Mouse (Mus musculus) hindbrain, embryonic 11.5 days (tissue): ENCODE data around the gene Serp2. TPM values are rescaled to one million over a fixed set of nuclear protein-coding genes. Genes with fewer than 3 reads are reported as not detected.

ENCODE experiments used
- ATAC-seq: fragments of 200-750 bp; cut with Nextera tagmentation; 2 replicates; pipeline ENCODE4 v1.8.0; 2017; ENCODE audit warnings: mild to moderate bottlenecking, moderate TSS enrichment, moderate library complexity; ENCODE audit not compliant: low FRiP score
- DNase-seq: peaks from one replicate; pipeline ENCODE4 v3.0.0-alpha.2; 2015; ENCODE audit warnings: low spot score
- H3K27ac ChIP-seq: fragments of 300-500 bp; sonication (generic); 2 replicates; pipeline ENCODE4 v1.5.1; 2014; ENCODE audit warnings: mild to moderate bottlenecking, low read depth, low read length
- H3K27me3 ChIP-seq: fragments of 300-500 bp; sonication (generic); 2 replicates; pipeline ENCODE4 v1.6.1; 2014; ENCODE audit warnings: mild to moderate bottlenecking, low read length, moderate library complexity, mixed read lengths; ENCODE audit not compliant: control insufficient read depth, insufficient read depth
- H3K36me3 ChIP-seq: fragments of 300-500 bp; sonication (generic); 2 replicates; pipeline ENCODE4 v1.6.1; 2014; ENCODE audit warnings: mild to moderate bottlenecking, low read length, moderate library complexity, mixed read lengths; ENCODE audit not compliant: control insufficient read depth, insufficient read depth
- H3K4me1 ChIP-seq: fragments of 300-500 bp; sonication (generic); replicated peaks from 2 replicates; pipeline ENCODE4 v1.6.1; 2014; ENCODE audit warnings: low read length, mixed read lengths; ENCODE audit not compliant: control insufficient read depth, insufficient read depth
- H3K4me2 ChIP-seq: fragments of 300-500 bp; sonication (generic); replicated peaks from 2 replicates; pipeline ENCODE4 v1.6.1; 2014; ENCODE audit warnings: mild to moderate bottlenecking, low read depth, low read length
- H3K4me3 ChIP-seq: fragments of 300-500 bp; sonication (generic); 2 replicates; pipeline ENCODE4 v1.5.1; 2014; ENCODE audit warnings: low read depth, low read length
- H3K9ac ChIP-seq: fragments of 300-500 bp; sonication (generic); 2 replicates; pipeline ENCODE4 v1.6.1; 2014; ENCODE audit warnings: low read depth, low read length
- H3K9me3 ChIP-seq: fragments of 300-500 bp; sonication (generic); 2 replicates; pipeline ENCODE4 v1.6.1; 2016; ENCODE audit warnings: low read length; ENCODE audit not compliant: control insufficient read depth
- WGBS: fragments of 180-500 bp; shearing (Covaris S2); extraction: QIAGEN DNeasy Blood & Tissue Kit; methylation state at CpG from one replicate; pipeline ENCODE4 v1.1.7; 2014; 5-methylcytosine and 5-hydroxymethylcytosine counted together
- polyA plus RNA-seq: library from polyadenylated mRNA; unstranded; fragments of >200 nt; fragmentation: Nextera tagmentation; extraction: Ambion mirVana; gene quantifications from 2 replicates; pipeline ENCODE4 v1.2.1, GENCODE M21; 2014

Serp2 gene
- polyA plus RNA-seq: 46.1 TPM in 2 replicates

DNA sequence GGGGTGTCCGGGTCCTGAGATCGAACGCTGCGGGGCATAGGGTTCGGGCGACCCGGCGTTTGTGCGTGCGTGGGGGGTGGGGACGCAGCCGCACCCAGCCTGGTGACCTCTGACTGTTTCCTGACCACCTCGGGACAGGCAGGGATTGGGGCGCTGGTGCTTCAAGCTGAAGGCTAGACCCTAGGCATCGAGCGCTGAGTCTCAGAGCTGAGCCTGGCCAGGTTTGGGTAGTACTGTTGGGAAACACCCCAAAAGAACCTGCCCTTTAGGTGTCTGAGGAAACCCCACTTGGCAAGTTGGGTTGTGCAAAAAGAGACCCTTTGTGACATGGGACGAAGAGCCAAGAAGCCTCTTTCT is at the start of gene Serp2:
TSS of gene Serp2 (minus strand) at position 38 of the 357 bp plus-strand sequence.
- no peaks in the 10 kb centered on the region for H3K4me1 ChIP-seq
- 11% methylated on average over 17 of the region's 17 CpGs for WGBS
- DNase-seq: no peak
- peak within 1 kb of the TSS; percentile 94 for H3K4me2 ChIP-seq
- peak; percentile 62 for ATAC-seq
- peak within 1 kb of the TSS; percentile 63 for H3K27ac ChIP-seq
- H3K36me3 ChIP-seq: no peaks in the 10 kb centered on the region
- H3K4me3 ChIP-seq: peak within 1 kb of the TSS; percentile 68
- no peaks in the 10 kb centered on the region for H3K9me3 ChIP-seq
- H3K9ac ChIP-seq: peak within 1 kb of the TSS; percentile 85
- H3K27me3 ChIP-seq: no peaks in the 10 kb centered on the region

DNA sequence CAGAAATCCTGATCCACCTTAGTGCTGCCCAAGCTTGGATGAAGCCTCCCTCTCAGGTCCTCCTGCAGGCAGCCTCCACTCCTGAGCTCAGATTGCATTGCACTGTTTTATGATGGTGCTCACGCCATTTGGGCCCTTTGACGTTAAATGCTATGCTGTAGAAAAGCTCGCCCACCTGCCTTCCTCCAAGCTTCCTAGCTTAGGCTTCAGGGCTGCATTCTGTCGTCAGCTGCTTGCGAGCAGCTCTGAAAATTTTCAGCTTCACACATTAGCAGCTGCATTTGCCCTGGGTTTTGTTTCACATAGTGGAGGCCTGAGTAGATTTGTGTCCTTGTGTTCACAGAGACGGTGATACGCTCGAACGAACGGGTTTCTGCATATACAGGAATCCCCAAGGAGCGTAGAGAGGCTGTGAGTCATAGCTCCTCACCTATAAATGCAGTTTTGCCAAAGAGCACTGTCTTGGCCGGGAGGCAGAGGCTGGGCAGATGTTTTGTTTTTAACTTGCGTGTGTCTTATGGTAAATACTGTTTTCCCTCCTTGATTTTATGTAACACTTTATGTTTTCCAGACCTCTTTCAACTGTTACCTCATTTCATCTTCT is 49.3 kb upstream of the Serp2 start:
- 71% methylated on average over 13 of the region's 13 CpGs for WGBS
- DNase-seq: no peak

DNA sequence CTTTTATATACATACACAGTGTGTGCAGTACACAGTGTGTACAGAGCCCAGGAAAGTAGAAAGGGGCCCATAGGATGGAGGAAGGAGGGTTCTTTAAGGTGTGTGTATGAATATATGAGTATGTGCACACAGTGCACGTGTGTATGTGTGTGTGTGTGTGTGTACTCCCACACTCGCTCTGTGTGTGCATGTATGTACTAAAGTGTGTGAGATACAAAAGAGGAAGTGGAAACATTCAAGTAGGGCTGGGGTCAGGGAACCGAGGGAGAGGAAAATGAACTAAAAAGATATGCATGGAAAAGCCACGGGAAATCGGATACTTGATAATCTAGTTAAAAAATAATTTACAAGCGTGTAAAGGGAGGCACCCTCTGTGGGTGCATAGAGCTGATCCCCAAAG is 47.3 kb upstream of the Serp2 start:
- Histone ChIP-seq H3K4me3 (no peak overlapping the region), H3K27me3 (no peaks in the 10 kb centered on the region), H3K27ac (no peak overlapping the region), H3K36me3 (no peaks in the 10 kb centered on the region), H3K9ac (no peak overlapping the region), H3K4me2 (no peak overlapping the region), H3K9me3 (no peaks in the 10 kb centered on the region), H3K4me1 (no peaks in the 10 kb centered on the region)
- 92% methylated on average over 6 of the region's 6 CpGs for WGBS
- ATAC-seq: no peak
- DNase-seq: no peak

More for the DNA sequence above, 49.3 kb upstream of the Serp2 start:
- Histone ChIP-seq H3K4me1 (no peaks in the 10 kb centered on the region), H3K9me3 (no peaks in the 10 kb centered on the region), H3K9ac (no peak overlapping the region), H3K36me3 (no peaks in the 10 kb centered on the region), H3K4me2 (no peak overlapping the region), H3K4me3 (no peak overlapping the region), H3K27ac (no peak overlapping the region), H3K27me3 (no peaks in the 10 kb centered on the region)
- ATAC-seq: no peak

DNA sequence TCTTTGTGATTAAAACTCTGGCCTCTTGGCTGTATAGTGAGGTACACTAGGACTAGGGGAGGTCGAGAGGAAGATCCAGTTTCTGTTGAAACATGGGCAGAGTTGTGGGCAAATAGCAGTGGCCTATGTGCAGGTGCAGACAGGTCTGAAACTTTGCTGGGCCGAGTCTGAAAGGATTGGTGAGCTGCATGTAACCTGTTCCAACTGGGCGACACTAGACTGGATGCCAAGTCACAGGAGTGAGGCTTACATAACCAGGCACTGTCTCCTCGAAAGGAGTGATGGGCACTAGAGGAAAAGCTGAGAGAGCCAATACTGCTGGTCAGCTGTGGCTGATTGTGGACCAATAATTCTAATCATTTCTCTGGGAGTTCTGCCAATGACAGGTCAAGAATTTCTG is 45.0 kb upstream of the Serp2 start:
- Histone ChIP-seq H3K4me2 (no peak overlapping the region), H3K9ac (no peak overlapping the region), H3K4me3 (no peak overlapping the region), H3K9me3 (no peaks in the 10 kb centered on the region), H3K36me3 (no peaks in the 10 kb centered on the region), H3K27ac (no peak overlapping the region), H3K4me1 (no peaks in the 10 kb centered on the region; the same call in 1 of the 2 replicates), H3K27me3 (no peaks in the 10 kb centered on the region)
- no peak for ATAC-seq
- 84% methylated on average over 4 of the region's 4 CpGs for WGBS
- no peak for DNase-seq

DNA sequence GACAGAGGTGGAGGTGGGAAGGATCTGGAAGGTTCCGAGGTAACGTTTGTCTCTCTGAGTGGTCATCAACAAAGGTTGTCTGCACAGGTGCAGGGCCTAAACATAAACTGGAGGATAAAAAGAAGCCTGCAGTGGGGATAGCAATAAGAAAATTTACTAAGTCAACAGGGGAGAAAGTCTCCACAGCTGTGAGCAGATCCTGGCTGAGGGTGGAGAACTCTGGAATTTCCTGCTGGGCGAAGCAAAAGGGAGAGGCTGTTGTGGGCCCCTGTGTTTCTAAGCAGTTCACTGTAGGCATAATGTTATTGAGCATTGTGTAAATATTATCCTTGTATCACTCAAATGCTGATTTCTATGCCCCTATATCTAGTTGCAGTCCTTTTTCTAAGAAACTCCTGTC is 43.7 kb upstream of the Serp2 start:
- no peak for ATAC-seq
- WGBS: 83% methylated on average over 3 of the region's 3 CpGs
- Histone ChIP-seq H3K9me3 (no peaks in the 10 kb centered on the region), H3K27ac (no peak overlapping the region), H3K9ac (no peak overlapping the region), H3K36me3 (no peaks in the 10 kb centered on the region), H3K4me2 (no peak overlapping the region), H3K4me3 (no peak overlapping the region), H3K4me1 (no peaks in the 10 kb centered on the region; the same call in 1 of the 2 replicates), H3K27me3 (no peaks in the 10 kb centered on the region)
- no peak for DNase-seq

DNA sequence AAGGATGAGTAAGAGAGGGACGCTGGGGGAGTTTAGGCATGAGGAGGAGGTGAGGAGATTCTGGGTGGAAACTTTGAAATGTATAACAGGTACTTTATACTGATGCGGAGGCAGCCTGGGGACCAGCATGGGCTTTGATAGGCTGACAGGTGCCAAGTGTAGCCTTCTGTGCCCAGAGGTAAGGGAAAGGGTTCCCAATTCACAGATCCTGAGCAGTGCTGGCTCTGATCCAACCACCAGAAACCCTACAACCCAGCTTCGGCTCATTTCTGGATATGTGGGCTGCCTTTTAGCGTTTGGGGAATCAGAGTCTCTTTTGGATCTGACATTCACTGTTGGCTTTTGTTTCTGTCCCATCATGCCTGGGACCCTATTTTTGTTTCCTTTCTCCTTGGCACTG is 43.0 kb upstream of the Serp2 start:
- H3K27me3 ChIP-seq: no peaks in the 10 kb centered on the region
- no peaks in the 10 kb centered on the region for H3K36me3 ChIP-seq
- no peak overlapping the region for H3K9ac ChIP-seq
- H3K4me2 ChIP-seq: no peak overlapping the region
- H3K9me3 ChIP-seq: no peaks in the 10 kb centered on the region
- ATAC-seq: no peak
- WGBS: 53% methylated on average over 4 of the region's 4 CpGs
- no peak overlapping the region for H3K27ac ChIP-seq
- H3K4me3 ChIP-seq: no peak overlapping the region
- DNase-seq: no peak
- no peaks in the 10 kb centered on the region; the same call in 1 of the 2 replicates for H3K4me1 ChIP-seq

DNA sequence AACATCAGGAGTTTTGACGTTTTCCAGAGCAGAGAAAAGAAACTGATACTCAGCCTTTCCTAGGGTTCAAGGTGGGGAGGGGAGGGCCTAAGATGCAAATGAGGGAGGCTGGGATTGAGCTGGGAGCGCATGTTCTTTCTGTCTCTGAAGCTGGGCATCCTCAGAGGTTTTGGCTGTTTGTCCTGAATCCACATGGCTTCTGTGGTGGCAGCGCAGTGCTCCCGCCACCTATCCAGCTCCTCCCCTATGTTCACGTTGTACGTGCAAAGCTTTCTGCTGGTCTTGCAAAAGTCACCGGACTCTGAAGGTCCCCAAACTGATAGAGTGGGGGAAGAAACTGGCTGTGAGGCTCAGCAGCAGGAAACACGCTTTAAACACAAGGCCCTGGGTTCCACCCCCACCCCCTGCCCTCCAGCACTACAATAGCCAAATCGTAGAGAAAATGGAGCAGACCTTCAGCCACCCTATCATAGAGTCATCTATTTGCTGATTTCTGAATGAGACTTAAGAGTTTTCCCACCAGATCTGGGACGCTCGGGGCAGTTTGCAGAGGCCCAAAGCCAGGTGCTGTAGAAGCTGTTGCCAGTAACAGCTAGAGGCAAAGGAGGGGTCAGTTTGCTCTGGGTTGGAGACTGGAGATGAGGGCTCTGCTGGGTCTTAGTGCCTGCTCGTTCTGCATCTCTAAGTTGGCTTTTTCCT is 42.0 kb upstream of the Serp2 start:
- no peaks in the 10 kb centered on the region for H3K27me3 ChIP-seq
- peak; percentile 77 for ATAC-seq
- peak; percentile 74 for DNase-seq
- H3K4me1 ChIP-seq: no peaks in the 10 kb centered on the region; the same call in 1 of the 2 replicates
- no peaks in the 10 kb centered on the region for H3K9me3 ChIP-seq
- peak overlapping the region; percentile 1; the same call in 1 of the 2 replicates for H3K9ac ChIP-seq
- H3K27ac ChIP-seq: 0 out of 2 replicates have a peak overlapping the region, but pooled peaks have one; percentile 61
- H3K4me3 ChIP-seq: peak overlapping the region; percentile 20
- WGBS: 3% methylated on average over 12 of the region's 12 CpGs
- H3K36me3 ChIP-seq: no peaks in the 10 kb centered on the region
- H3K4me2 ChIP-seq: peak overlapping the region; percentile 45

DNA sequence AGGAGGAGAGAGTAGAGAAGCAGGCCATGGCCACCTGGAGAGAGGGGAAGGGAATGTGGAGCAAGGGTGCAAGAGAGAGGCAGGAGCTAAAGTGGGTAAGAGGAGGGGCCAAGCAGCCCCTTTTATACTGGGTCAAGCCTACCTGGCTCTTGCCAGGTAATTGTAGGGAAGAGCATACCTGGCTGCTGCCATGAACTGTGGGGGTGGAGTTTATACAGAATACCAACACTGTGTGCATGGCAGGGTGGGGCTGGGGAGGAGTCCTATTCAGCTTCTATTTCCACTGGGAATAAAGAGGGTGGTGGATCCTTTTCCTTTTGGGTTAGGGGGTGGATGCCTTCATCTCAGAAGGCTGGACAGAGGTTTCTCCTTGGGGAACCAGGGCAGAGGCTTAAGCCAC is 41.1 kb upstream of the Serp2 start:
- H3K27me3 ChIP-seq: no peaks in the 10 kb centered on the region
- H3K4me1 ChIP-seq: no peaks in the 10 kb centered on the region; the same call in 1 of the 2 replicates
- H3K27ac ChIP-seq: no peak overlapping the region
- no peaks in the 10 kb centered on the region for H3K36me3 ChIP-seq
- no peak overlapping the region for H3K4me3 ChIP-seq
- ATAC-seq (no peak), DNase-seq (no peak)
- H3K9ac ChIP-seq: no peak overlapping the region
- no peaks in the 10 kb centered on the region for H3K9me3 ChIP-seq
- no peak overlapping the region for H3K4me2 ChIP-seq
